Mouse (Mus musculus) heart, postnatal 0 days (tissue): ENCODE results near the gene Wdr83os. TPM values are rescaled to one million over a fixed set of nuclear protein-coding genes. Genes with fewer than 3 reads are reported as not detected.
A peak's percentile ranks its signal among the peaks of the same experiment; 100 is the strongest.

Source experiments
- ATAC-seq: fragments of 200-750 bp; cut with Nextera tagmentation; 2 replicates; pipeline ENCODE4 v1.8.0; 2017; ENCODE audit warnings: low read depth, moderate number of reproducible peaks, moderate library complexity; ENCODE audit not compliant: insufficient read depth
- DNase-seq: peaks from one replicate; pipeline ENCODE4 v3.0.0-alpha.2; 2016; ENCODE audit warnings: low spot score
- H3K27ac ChIP-seq: fragments of 300-500 bp; sonication (generic); 2 replicates; pipeline ENCODE4 v1.5.1; 2014; ENCODE audit warnings: low read depth, mild to moderate bottlenecking
- H3K27me3 ChIP-seq: fragments of 300-500 bp; sonication (generic); 2 replicates; pipeline ENCODE4 v1.6.1; 2014; ENCODE audit warnings: low read length, mixed read lengths; ENCODE audit not compliant: control insufficient read depth, insufficient read depth
- H3K36me3 ChIP-seq: fragments of 300-500 bp; sonication (generic); replicated peaks from 2 replicates; pipeline ENCODE4 v1.6.1; 2014; ENCODE audit warnings: low read length, mixed read lengths; ENCODE audit not compliant: control insufficient read depth, insufficient read depth
- H3K4me1 ChIP-seq: fragments of 300-500 bp; sonication (generic); 2 replicates; pipeline ENCODE4 v1.6.1; 2014; ENCODE audit warnings: antibody characterized with exemption; ENCODE audit not compliant: control insufficient read depth, insufficient read depth
- H3K4me2 ChIP-seq: fragments of 300-500 bp; sonication (generic); 2 replicates; pipeline ENCODE4 v1.6.1; 2014; ENCODE audit warnings: low read depth, mild to moderate bottlenecking, low read length, moderate library complexity
- H3K4me3 ChIP-seq: fragments of 300-500 bp; sonication (generic); 2 replicates; pipeline ENCODE4 v1.5.1; 2014; ENCODE audit warnings: low read depth, low read length
- H3K9ac ChIP-seq: fragments of 300-500 bp; sonication (generic); replicated peaks from 2 replicates; pipeline ENCODE4 v1.6.1; 2014; ENCODE audit warnings: low read depth, low read length, mixed read lengths
- H3K9me3 ChIP-seq: fragments of 300-500 bp; sonication (generic); replicated peaks from 2 replicates; pipeline ENCODE4 v1.6.1; 2016; ENCODE audit warnings: low read length; ENCODE audit not compliant: control insufficient read depth
- CTCF ChIP-seq: IDR thresholded peaks from 2 replicates; pipeline ENCODE4 v1.5.1; 2016; ENCODE audit warnings: antibody characterized with exemption, control low read depth, low read depth
- EP300 ChIP-seq: IDR thresholded peaks from 2 replicates; pipeline ENCODE4 v1.6.1; 2016; ENCODE audit warnings: antibody characterized with exemption, low read depth
- WGBS: fragments of 180-500 bp; shearing (Covaris S2); extraction: QIAGEN DNeasy Blood & Tissue Kit; methylation state at CpG from one replicate; pipeline ENCODE4 v1.1.7; 2014; 5-methylcytosine and 5-hydroxymethylcytosine counted together
- polyA plus RNA-seq: library from polyadenylated mRNA; unstranded; fragments of >200 nt; fragmentation: Nextera tagmentation; extraction: Ambion mirVana; gene quantifications from 2 replicates; pipeline ENCODE4 v1.2.1, GENCODE M21; 2015
- total RNA-seq: library from RNA; depleted of rRNA; stranded (reverse); fragments of >200 nt; gene quantifications from 2 replicates; pipeline ENCODE4 v1.2.3, GENCODE M21; 2014; ENCODE audit warnings: low replicate concordance

The Wdr83os gene
- total and polyA plus RNA-seq, 2 experiments from 2014 or later, result 99.8 to 101 TPM

GRCm38 (mm10) chr8:85043619-85044018 lies 36.9 kb upstream of the Wdr83os start:
- WGBS, result 92% methylated on average over 6 of the region's 6 CpGs
- Histone ChIP-seq H3K27me3 (no peaks in the 10 kb centered on the region), H3K36me3 (peaks cover 77% of the 10 kb centered on the region), H3K27ac (no peak overlapping the region), H3K9me3 (no peaks in the 10 kb centered on the region), H3K9ac (no peak overlapping the region), H3K4me2 (no peak overlapping the region), H3K4me3 (no peak overlapping the region), H3K4me1 (peaks cover 3% of the 10 kb centered on the region; the same call in 1 of the 2 replicates)
- TF ChIP-seq CTCF (no peak), EP300 (no peak)
- ATAC-seq, result no peak
- no peak for DNase-seq

- WGBS, result 82% methylated on average over 7 of the region's 7 CpGs
- no peak for DNase-seq
- Histone ChIP-seq H3K9me3 (no peaks in the 10 kb centered on the region), H3K4me3 (no peak overlapping the region), H3K4me1 (no peaks in the 10 kb centered on the region), H3K4me2 (no peak overlapping the region), H3K27ac (no peak overlapping the region), H3K9ac (no peak overlapping the region), H3K36me3 (peaks cover 41% of the 10 kb centered on the region), H3K27me3 (no peaks in the 10 kb centered on the region)
- ATAC-seq, result no peak
- TF ChIP-seq CTCF (no peak), EP300 (no peak)
Observed at GRCm38 (mm10) chr8:85057367-85057766, 23.2 kb upstream of the Wdr83os start.

GRCm38 (mm10) chr8:85059879-85060616 lies 20.5 kb upstream of the Wdr83os start, which contains the start of gene Fbxw9:
Fbxw9 (plus strand) TSS chr8:85060055.
- peaks cover 15% of the 10 kb centered on the region for H3K36me3 ChIP-seq
- peak; percentile 87 for DNase-seq
- no peaks in the 10 kb centered on the region for H3K9me3 ChIP-seq
- peak within 1 kb of the TSS; percentile 97 for H3K4me2 ChIP-seq
- TF ChIP-seq CTCF (no peak), EP300 (0 out of 2 replicates have a peak, but pooled peaks have one; percentile 21)
- no peaks in the 10 kb centered on the region for H3K27me3 ChIP-seq
- H3K4me1 ChIP-seq, result no peaks in the 10 kb centered on the region
- peak; percentile 93 for ATAC-seq
- H3K27ac ChIP-seq, result peak within 1 kb of the TSS; percentile 47; the same call in 1 of the 2 replicates
- H3K4me3 ChIP-seq, result peak within 1 kb of the TSS; percentile 96
- peak within 1 kb of the TSS; percentile 60 for H3K9ac ChIP-seq
- WGBS, result under 1% methylated on average over 51 of the region's 53 CpGs

GRCm38 (mm10) chr8:85062603-85063002 lies 17.9 kb upstream of the Wdr83os start:
- no peak overlapping the region for H3K4me2 ChIP-seq
- no peaks in the 10 kb centered on the region for H3K27me3 ChIP-seq
- no peak overlapping the region for H3K9ac ChIP-seq
- no peaks in the 10 kb centered on the region for H3K4me1 ChIP-seq
- H3K36me3 ChIP-seq, result no peaks in the 10 kb centered on the region
- TF ChIP-seq CTCF (no peak), EP300 (no peak)
- ATAC-seq (no peak), DNase-seq (no peak)
- WGBS, result 95% methylated on average over 4 of the region's 4 CpGs
- no peak overlapping the region for H3K4me3 ChIP-seq
- no peaks in the 10 kb centered on the region for H3K9me3 ChIP-seq
- H3K27ac ChIP-seq, result no peak overlapping the region

GRCm38 (mm10) chr8:85065213-85065612 lies 15.3 kb upstream of the Wdr83os start:
- no peaks in the 10 kb centered on the region for H3K36me3 ChIP-seq
- 34% methylated on average over 2 of the region's 2 CpGs for WGBS
- no peak for TF ChIP-seq CTCF
- no peak for TF ChIP-seq EP300
- H3K4me2 ChIP-seq, result no peak overlapping the region
- no peaks in the 10 kb centered on the region for H3K4me1 ChIP-seq
- ATAC-seq (no peak), DNase-seq (no peak)
- H3K27me3 ChIP-seq, result no peaks in the 10 kb centered on the region
- no peak overlapping the region for H3K9ac ChIP-seq
- no peaks in the 10 kb centered on the region for H3K9me3 ChIP-seq
- no peak overlapping the region for H3K27ac ChIP-seq
- H3K4me3 ChIP-seq, result no peak overlapping the region

GRCm38 (mm10) chr8:85067155-85067554 lies 13.4 kb upstream of the Wdr83os start:
- 91% methylated on average over 2 of the region's 2 CpGs for WGBS

More at GRCm38 (mm10) chr8:85067155-85067554, 13.4 kb upstream of the Wdr83os start:
- Histone ChIP-seq H3K27me3 (no peaks in the 10 kb centered on the region), H3K27ac (no peak overlapping the region), H3K4me2 (no peak overlapping the region), H3K36me3 (no peaks in the 10 kb centered on the region), H3K4me1 (peaks cover 6% of the 10 kb centered on the region; the same call in 1 of the 2 replicates), H3K4me3 (no peak overlapping the region), H3K9me3 (no peaks in the 10 kb centered on the region), H3K9ac (no peak overlapping the region)
- ATAC-seq, result no peak
- no peak for DNase-seq
- TF ChIP-seq EP300 (no peak), CTCF (no peak)
